Mouse (Mus musculus) Patski (cell line): ENCODE data around the gene 3110082I17Rik. TPM values are rescaled to one million over a fixed set of nuclear protein-coding genes. Genes with fewer than 3 reads are reported as not detected.

Experiments
- ATAC-seq: fragments of 100-300 bp; one replicate; pipeline ENCODE4 v1.8.0; 2021
- CTCF ChIA-PET: fragments of 350-600 bp; sonication (Branson Sonifier 250); formaldehyde crosslinking; loops from one replicate; lab custom pipeline; 2022; ENCODE audit warnings: inconsistent platforms; lab: Charles Lee
- POLR2A ChIA-PET: fragments of 350-600 bp; sonication (Branson Sonifier 250); formaldehyde crosslinking; loops from one replicate; lab custom pipeline; 2022; ENCODE audit warnings: antibody characterized with exemption, inconsistent platforms; lab: Charles Lee
- DNase-seq: peaks from one replicate; pipeline ENCODE4 v3.0.0-alpha.2; 2011; ENCODE audit warnings: low read depth, low spot score
- H3K27me3 ChIP-seq: fragments of 371-371 bp; one replicate; pipeline ENCODE4 v1.5.1; 2021
- CTCF ChIP-seq: fragments of 100-300 bp; IDR thresholded peaks from one replicate; pipeline ENCODE4 v1.5.1; 2021
- in situ Hi-C: fragments of 300-500 bp; cut with MboI; formaldehyde crosslinking; loops from 3 replicates; pipeline ENCODE4 v1.11.1; 2018; ENCODE audit warnings: low pct_unique_long_range_greater_than_20kb, mixed read lengths
- polyA plus RNA-seq: library from polyadenylated mRNA; unstranded; gene quantifications from one replicate; pipeline ENCODE4 v1.2.3, GENCODE M21; 2021

Gene 3110082I17Rik
- polyA plus RNA-seq, 1 experiment from 2014 or later, result 19.1 TPM

DNA sequence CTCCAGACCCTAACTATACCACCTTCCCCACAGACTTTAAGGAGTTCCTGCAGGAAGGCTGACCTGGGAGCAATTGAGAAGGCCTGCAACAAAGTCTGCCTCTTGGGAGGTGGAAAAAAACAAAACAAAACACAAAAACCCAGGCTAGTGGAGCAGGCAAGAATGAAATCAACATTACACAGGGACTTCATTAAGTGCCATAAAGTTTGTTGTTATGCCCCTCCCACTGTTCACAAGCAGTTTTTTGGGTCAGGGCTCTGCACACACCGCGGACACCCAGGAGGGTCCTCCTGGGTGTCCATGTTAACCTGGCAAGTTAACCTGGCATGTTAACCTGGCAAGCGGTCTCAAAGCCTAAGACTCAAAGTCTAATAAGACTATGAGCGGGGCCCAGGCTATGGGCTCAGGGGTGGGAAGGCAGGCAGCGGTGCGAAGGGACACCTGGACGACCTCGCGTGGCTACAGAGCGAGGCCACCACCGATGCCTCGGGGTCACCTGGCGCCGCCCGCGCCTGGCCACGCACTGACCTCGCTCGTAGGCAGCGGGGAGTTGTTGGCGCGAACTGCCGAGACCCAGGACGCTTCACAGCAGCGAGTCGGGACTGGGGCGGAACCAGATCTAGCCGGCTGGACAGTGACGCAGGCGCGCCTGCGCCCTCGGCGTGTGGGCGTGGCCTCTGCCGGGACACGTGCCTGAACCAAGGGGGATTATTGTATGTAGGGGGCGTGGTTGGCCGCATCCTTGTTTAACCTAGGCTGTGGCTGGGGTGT, 88.5 kb downstream of the 3110082I17Rik start:
- CTCF ChIA-PET, result interaction anchor here (1.1 kb wide), 1 partner anchor 14 kb away, joined by 3 read pairs; no protein-coding TSS in a partner anchor
- ATAC-seq (peak; percentile 37), DNase-seq (no peak)
- no peaks in the 10 kb centered on the region for H3K27me3 ChIP-seq
- no peak for TF ChIP-seq CTCF
- in situ Hi-C loops, result loop anchor here (25.0 kb wide), 1 partner anchor 290 kb away; no protein-coding TSS in a partner anchor
- POLR2A ChIA-PET, result interaction anchor here (0.6 to 0.7 kb wide), 2 partner anchors 330 to 419 kb away, joined by 3 to 7 read pairs; partner anchors contain the start of gene Mafk

DNA sequence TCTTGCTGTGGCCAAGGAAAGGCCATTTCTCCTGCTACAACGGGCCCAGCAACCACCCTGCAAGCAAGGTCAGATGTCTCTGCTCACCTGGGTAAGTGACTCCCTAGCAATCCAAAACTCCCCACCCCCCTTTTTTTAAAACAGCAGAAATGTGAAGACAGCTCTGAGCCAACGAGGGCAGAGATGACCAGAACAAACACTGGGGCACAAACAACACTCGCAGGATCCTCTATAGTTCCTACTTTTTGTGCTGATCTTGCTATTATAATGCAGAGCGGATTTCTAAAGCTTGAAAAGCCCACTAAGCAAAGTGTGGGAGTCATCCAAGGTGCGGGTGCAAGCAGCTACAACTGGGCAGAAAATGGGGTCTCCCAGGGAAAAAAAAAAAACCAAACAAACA, 89.2 kb downstream of the 3110082I17Rik start:
- H3K27me3 ChIP-seq, result no peaks in the 10 kb centered on the region
- CTCF ChIA-PET, result interaction anchor here (1.1 kb wide), 1 partner anchor 13 kb away, joined by 3 read pairs; no protein-coding TSS in a partner anchor
- no peak for ATAC-seq

DNA sequence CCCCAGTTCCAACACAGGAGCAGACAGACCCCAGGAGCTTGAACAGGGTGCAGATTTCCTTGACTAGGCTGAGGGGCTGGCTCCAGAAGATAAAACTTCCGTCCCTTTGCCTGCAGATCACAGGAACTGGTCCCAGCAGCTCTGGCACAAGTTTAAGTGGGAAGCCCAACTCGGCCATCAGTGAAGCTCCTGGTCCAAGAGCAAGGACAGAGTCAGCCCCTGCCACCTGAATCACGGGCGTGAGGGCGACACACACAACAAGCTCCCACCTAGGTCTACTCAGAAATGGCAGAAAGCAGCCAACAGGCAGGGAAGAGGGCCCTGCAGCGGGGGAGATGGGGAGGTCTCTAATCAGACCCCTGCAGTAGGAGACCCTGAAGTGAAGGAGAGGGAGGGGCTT, 90.0 kb downstream of the 3110082I17Rik start:
- DNase-seq (no peak), ATAC-seq (no peak)
- TF ChIP-seq CTCF, result no peak
- POLR2A ChIA-PET, result no interaction called here
- H3K27me3 ChIP-seq, result no peaks in the 10 kb centered on the region
- CTCF ChIA-PET, result no interaction called here
- in situ Hi-C loops, result loop anchor here (25.0 kb wide), 1 partner anchor 292 kb away; no protein-coding TSS in a partner anchor

More for the DNA sequence above, 89.2 kb downstream of the 3110082I17Rik start:
- in situ Hi-C loops, result loop anchor here (25.0 kb wide), 1 partner anchor 291 kb away; no protein-coding TSS in a partner anchor
- no peak for DNase-seq
- no peak for TF ChIP-seq CTCF
- POLR2A ChIA-PET, result interaction anchor here (0.6 kb wide), 2 partner anchors 115 to 331 kb away, joined by 3 read pairs; no protein-coding TSS in a partner anchor

DNA sequence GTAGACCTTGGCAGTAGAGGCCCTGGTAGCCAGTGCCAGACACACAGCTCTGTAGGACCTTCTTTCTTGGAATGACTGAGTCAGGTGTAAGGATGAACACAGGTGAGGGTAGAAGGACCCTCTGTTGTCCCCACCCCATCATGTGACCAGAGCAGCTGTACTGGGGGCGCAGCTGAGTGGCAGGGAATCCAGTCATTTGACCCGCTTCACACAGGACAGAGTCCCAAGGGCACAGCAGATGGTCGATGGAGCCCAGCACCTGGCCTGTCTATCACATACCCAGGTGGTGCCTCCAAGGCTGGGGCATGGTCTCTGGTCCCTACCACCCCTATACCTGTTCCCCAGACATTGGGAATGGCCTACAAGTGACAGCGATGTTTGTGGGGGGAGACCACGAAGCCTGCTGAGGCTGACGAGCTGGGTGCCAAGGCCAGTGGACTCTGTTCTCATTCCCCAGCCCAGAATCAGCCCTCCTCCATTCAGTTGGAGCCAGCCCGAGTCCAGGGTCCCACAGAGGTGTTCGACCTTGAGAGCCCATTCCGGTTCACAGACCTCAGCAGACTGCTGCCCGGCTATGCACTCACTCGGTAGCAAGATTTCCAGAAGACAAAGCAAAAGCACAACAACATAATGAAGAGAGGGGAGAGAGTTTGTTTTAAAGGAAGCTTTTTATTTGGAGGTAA, 91.5 kb downstream of the 3110082I17Rik start:
- H3K27me3 ChIP-seq, result no peaks in the 10 kb centered on the region
- ATAC-seq, result no peak
- ChIA-PET CTCF (interaction anchor here (1.1 to 2.4 kb wide), 2 partner anchors 19 to 29 kb away, joined by 3 to 8 read pairs; no protein-coding TSS in a partner anchor), POLR2A (interaction anchor here (0.5 kb wide), 1 partner anchor 9 kb away, joined by 3 read pairs; no protein-coding TSS in a partner anchor)
- in situ Hi-C loops, result loop anchor here (25.0 kb wide), 1 partner anchor 294 kb away; no protein-coding TSS in a partner anchor
- no peak for TF ChIP-seq CTCF
- no peak for DNase-seq

DNA sequence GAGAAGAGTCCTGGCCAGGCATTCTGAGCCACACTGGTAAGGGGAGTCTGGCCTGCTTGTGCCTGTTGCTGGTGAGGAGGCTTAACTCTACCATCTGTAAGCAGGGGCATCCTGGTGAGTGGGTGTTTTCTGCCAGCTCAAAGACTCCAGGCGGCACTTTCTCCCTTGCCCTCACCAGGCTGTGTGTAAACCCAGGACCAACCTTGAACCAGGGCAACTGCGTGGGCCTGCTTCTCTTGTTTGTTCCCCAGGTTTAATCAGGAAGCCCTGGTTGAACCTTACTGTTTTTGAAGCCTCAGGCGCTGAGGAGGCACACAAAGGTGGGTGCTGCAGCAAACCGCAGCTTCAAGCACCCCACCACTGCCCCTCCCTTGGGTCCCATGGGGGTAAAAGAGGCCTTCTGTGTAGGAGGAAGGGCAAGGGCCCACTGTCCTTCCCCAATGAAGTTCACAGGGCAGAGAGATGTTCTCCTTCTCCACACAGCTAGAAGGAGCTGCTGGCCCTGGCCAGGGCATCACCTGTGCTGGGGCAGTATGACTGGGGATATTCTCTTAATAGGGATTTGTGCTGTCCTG, 92.4 kb downstream of the 3110082I17Rik start:
- ChIA-PET POLR2A (no interaction called here), CTCF (interaction anchor here (1.1 to 2.4 kb wide), 2 partner anchors 20 to 30 kb away, joined by 3 to 8 read pairs; no protein-coding TSS in a partner anchor)
- no peak for TF ChIP-seq CTCF
- in situ Hi-C loops, result loop anchor here (25.0 kb wide), 1 partner anchor 294 kb away; no protein-coding TSS in a partner anchor
- DNase-seq (no peak), ATAC-seq (no peak)
- H3K27me3 ChIP-seq, result no peaks in the 10 kb centered on the region

DNA sequence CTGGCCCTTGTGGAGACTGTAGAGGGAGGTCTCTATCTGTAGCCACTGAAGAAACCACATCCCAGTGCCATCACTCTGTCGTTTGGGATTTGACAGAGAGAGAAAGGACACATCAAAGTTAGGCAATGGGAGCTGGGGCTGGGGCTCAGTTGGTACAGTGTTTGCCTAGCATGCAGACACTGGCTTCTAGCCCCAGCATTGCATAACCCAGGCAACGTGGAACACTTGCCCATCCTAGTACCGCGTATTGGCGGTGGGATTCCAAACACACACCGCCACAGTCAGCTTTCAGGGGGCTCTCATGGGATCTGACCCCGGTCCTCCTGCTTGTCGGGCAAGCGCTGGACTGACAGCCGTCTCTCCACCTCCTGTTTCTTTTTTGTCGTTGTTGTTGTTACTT, 93.8 kb downstream of the 3110082I17Rik start:
- POLR2A ChIA-PET, result interaction anchor here (0.7 kb wide), 1 partner anchor 30 kb away, joined by 3 read pairs; no protein-coding TSS in a partner anchor
- no peaks in the 10 kb centered on the region for H3K27me3 ChIP-seq
- in situ Hi-C loops, result loop anchor here (25.0 kb wide), 1 partner anchor 296 kb away; no protein-coding TSS in a partner anchor
- DNase-seq (no peak), ATAC-seq (no peak)
- TF ChIP-seq CTCF, result no peak
- CTCF ChIA-PET, result interaction anchor here (2.4 kb wide), 1 partner anchor 32 kb away, joined by 8 read pairs; no protein-coding TSS in a partner anchor

DNA sequence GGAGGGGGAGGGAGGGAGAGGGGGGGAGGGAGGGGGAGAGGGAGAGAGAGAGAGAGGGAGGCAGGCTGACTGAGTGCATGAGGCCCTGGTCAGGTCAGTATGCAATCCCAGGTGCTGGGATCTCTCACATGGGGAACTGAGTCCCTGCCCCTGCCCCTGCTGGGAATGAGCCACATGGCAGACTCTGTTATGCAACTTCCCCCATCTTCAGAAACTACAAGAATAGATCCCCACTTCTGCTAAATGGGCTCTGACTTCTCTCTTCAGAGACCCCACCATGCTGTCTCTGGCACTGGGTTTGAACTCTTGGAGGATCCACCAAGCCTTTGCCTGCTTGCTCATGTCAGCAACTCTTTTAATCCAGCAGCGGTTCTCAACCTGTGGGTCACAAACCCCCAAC, 94.5 kb downstream of the 3110082I17Rik start:
- no peak for TF ChIP-seq CTCF

DNA sequence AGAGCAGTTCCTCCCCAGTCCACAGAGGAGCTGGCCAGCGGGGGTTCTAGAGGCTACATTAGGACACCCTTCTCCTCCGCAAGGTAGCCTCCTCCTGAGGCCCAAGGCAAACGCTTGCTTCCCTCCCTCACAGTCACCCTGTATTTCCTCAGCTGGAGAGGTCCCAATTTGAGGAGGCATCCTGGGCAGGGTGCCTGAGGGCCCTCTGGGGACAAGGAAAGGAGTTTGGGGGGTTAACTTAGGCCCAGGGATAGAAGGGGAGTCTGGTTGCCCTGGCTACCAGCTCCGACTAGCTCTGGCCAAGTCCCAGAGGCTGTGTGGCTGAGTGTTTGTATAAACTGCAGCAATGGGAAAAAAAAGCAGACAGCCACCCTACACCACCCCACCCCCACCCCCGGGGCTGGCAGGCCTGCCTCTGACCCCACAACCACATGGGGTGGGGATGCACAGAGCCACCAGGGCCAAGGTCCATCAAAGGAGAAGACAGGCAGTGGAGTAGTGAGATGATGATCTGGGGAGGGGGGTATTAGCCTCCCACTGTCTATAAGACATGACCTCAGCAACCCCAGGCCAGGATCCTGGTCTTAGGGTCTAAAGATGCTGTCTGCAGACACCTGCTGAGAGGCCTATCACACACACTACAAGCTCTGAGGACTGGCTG, 95.3 kb downstream of the 3110082I17Rik start:
- ChIA-PET CTCF (interaction anchor here (0.6 to 2.3 kb wide), 14 partner anchors 12 to 140 kb away, joined by 3 to 13 read pairs (median 3); partner anchors contain the start of genes Adap1 and Gpr146), POLR2A (interaction anchor here (0.7 to 1.7 kb wide), 2 partner anchors 14 to 43 kb away, joined by 3 to 4 read pairs; no protein-coding TSS in a partner anchor)
- H3K27me3 ChIP-seq, result no peaks in the 10 kb centered on the region
- TF ChIP-seq CTCF, result no peak
- in situ Hi-C loops, result loop anchor here (5.0 to 25.0 kb wide), 4 partner anchors 37 to 297 kb away; no protein-coding TSS in a partner anchor
- ATAC-seq (peak; percentile 40), DNase-seq (no peak)

More for the DNA sequence above, 94.5 kb downstream of the 3110082I17Rik start:
- no peaks in the 10 kb centered on the region for H3K27me3 ChIP-seq
- CTCF ChIA-PET, result interaction anchor here (1.3 kb wide), 1 partner anchor 80 kb away, joined by 3 read pairs; no protein-coding TSS in a partner anchor
- in situ Hi-C loops, result loop anchor here (25.0 kb wide), 1 partner anchor 296 kb away; no protein-coding TSS in a partner anchor
- POLR2A ChIA-PET, result interaction anchor here (1.7 kb wide), 1 partner anchor 14 kb away, joined by 4 read pairs; no protein-coding TSS in a partner anchor
- no peak for ATAC-seq
- DNase-seq, result no peak
